Mouse (Mus musculus) cerebellum, adult 2 months (tissue): ENCODE measurements at regions not wholly inside any gene's neighbourhood (a gene's known extent, or its start where the extent isn't known, plus 50 kb on each side); places are given as distances from the start of the nearest gene placed in this dataset.

Experiments used
- CTCF ChIP-seq: fragments of 200-500 bp; IDR thresholded peaks from 2 replicates; pipeline ENCODE4 v1.5.1; 2011; ENCODE audit warnings: low read depth, mild to moderate bottlenecking, control low read depth, low read length, moderate library complexity, borderline replicate concordance; ENCODE audit not compliant: insufficient read depth
- POLR2A ChIP-seq: fragments of 200-500 bp; IDR thresholded peaks from 2 replicates; pipeline ENCODE4 v1.6.1; 2011; ENCODE audit warnings: low read length, control low read depth, borderline replicate concordance; ENCODE audit not compliant: insufficient read depth

DNA sequence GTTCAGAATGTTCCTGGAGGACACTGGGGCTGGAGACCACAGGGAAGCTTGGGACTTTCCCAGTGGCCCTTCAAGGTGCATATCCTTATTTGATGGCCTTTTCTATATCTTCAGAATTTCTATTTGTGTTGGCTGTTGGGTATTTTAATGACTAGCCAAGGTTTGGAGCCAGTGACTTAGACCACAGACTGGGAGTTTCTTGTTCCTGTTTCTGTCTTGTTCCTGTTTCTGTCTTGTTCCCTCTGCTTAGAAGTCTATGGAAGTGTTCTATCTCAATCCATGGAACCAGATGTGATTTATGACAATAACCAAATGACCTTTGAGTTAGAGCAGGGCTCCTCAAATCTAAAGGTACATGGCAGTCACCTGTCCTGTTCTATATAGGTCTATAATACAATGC lies 156.6 kb upstream of the Tapt1 start:
- TF ChIP-seq CTCF (no peak), POLR2A (no peak)
